Comparison of ENCODE assay signal across 21 mouse cellular contexts in genomic region chr15:31141750-31142149, GRCm38 (mm10).
"Had no signal": no experiment of that assay in that cellular context is flagged by ENCODE, and none has a peak within 500 bp of the region (broad histone marks: within the 10 kb centered on the region; RNA-seq: fewer than 3 reads in every experiment).

No protein-coding gene starts in this region.

- H3K4me2 ChIP-seq: limb, embryonic 12.5 days; limb, embryonic 15.5 days; liver, embryonic 12.5 days; liver, embryonic 15.5 days; midbrain, embryonic 12.5 days; midbrain, embryonic 15.5 days; neural tube, embryonic 12.5 days; neural tube, embryonic 15.5 days had no signal

- H3K4me1 ChIP-seq: limb, embryonic 12.5 days; limb, embryonic 15.5 days; liver, embryonic 12.5 days; liver, embryonic 15.5 days; midbrain, embryonic 12.5 days; midbrain, embryonic 15.5 days; neural tube, embryonic 12.5 days; neural tube, embryonic 15.5 days had no signal

- H3K27me3 ChIP-seq: limb, embryonic 12.5 days; limb, embryonic 15.5 days; liver, embryonic 12.5 days; liver, embryonic 15.5 days; midbrain, embryonic 12.5 days; midbrain, embryonic 15.5 days; neural tube, embryonic 12.5 days; neural tube, embryonic 15.5 days had no signal

- ATAC-seq: liver, embryonic 12.5 days; midbrain, embryonic 15.5 days had no signal

- H3K4me3 ChIP-seq: limb, embryonic 12.5 days; limb, embryonic 15.5 days; liver, embryonic 12.5 days; liver, embryonic 15.5 days; midbrain, embryonic 12.5 days; midbrain, embryonic 15.5 days; neural tube, embryonic 12.5 days; neural tube, embryonic 15.5 days had no signal

- H3K9me3 ChIP-seq: limb, embryonic 12.5 days; limb, embryonic 15.5 days; liver, embryonic 12.5 days; liver, embryonic 15.5 days; midbrain, embryonic 12.5 days; midbrain, embryonic 15.5 days; neural tube, embryonic 12.5 days; neural tube, embryonic 15.5 days had no signal

- H3K9ac ChIP-seq: limb, embryonic 12.5 days; limb, embryonic 15.5 days; liver, embryonic 12.5 days; liver, embryonic 15.5 days; midbrain, embryonic 12.5 days; midbrain, embryonic 15.5 days; neural tube, embryonic 12.5 days; neural tube, embryonic 15.5 days had no signal

- H3K27ac ChIP-seq: limb, embryonic 12.5 days; limb, embryonic 15.5 days; liver, embryonic 12.5 days; liver, embryonic 15.5 days; midbrain, embryonic 12.5 days; midbrain, embryonic 15.5 days; neural tube, embryonic 12.5 days; neural tube, embryonic 15.5 days; stomach, postnatal 0 days had no signal

- H3K36me3 ChIP-seq: limb, embryonic 12.5 days; limb, embryonic 15.5 days; liver, embryonic 12.5 days; liver, embryonic 15.5 days; midbrain, embryonic 12.5 days; midbrain, embryonic 15.5 days; neural tube, embryonic 12.5 days; neural tube, embryonic 15.5 days had no signal

- DNase-seq: kidney, adult 9 months; kidney, postnatal 14 days; left cerebral cortex, postnatal 4 days; lung, adult 2 months; lung, postnatal 14 days; lung, postnatal 4 days; right cerebral cortex, adult 18-20 months; right cerebral cortex, postnatal 14 days; right cerebral cortex, postnatal 4 days; thymus, adult 2 months; thymus, postnatal 14 days; thymus, postnatal 4 days had no signal
